ENCODE assay signal across 25 mouse cellular contexts in the genomic region with DNA sequence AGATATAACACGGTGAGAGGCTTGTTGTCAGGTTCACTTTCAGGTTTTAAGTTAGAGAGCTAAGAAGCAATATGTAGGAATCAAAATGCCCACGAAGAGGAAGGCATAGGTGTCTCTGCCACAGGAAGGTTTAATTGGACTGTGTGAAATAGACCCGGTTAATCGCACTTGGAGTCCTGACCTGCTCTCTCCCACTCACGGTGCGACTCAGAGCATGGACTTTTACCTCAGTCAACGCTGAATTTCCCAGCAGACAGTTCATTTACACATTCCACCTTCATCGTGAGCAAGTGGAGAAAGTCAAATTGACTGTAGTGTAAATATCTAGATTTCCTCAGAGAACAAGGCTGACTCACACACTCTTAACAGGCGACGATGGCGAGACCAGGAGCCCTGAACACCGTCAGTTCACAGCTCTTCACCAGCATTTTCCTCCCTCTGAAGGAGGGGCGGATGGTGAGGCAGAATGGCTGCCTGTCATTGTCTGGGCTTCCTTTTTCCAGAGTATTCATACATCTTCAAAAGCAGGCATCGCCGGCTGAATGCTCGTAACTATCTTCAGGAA.
DNase-seq lines count a peak whose midpoint lies in the region; ATAC-seq and TF ChIP-seq lines count a peak whose summit lies in the region.
"Had no signal": no experiment of that assay in that cellular context is flagged by ENCODE, and none has a peak within 500 bp of the region (broad histone marks: within the 10 kb centered on the region; RNA-seq: fewer than 3 reads in every experiment).

No protein-coding gene starts in this region.

- peaks cover 38% of the 10 kb centered on the region for H3K4me1 ChIP-seq in stomach, embryonic 14.5 days (ENCODE audit: control insufficient read depth, insufficient read depth, low read length)
- no peaks in the 10 kb centered on the region; the same call in 1 of the 2 replicates for H3K4me1 ChIP-seq in stomach, postnatal 0 days (replicated peaks; ENCODE audit: control insufficient read depth, insufficient read depth)
- peaks cover 14% of the 10 kb centered on the region for H3K4me1 ChIP-seq in intestine, postnatal 0 days (replicated peaks; ENCODE audit: control insufficient read depth, insufficient read depth, low read length)
- H3K4me1 ChIP-seq: hindbrain, embryonic 10.5 days; limb, embryonic 13.5 days; midbrain, embryonic 10.5 days had no signal

- no peak overlapping the region for H3K9ac ChIP-seq in stomach, embryonic 14.5 days (replicated peaks; ENCODE audit: low read depth, low read length)
- H3K9ac ChIP-seq in stomach, postnatal 0 days (ENCODE audit: low read length) = no peak overlapping the region
- H3K9ac ChIP-seq in intestine, postnatal 0 days (ENCODE audit: low read depth, low read length) = no peak overlapping the region
- H3K9ac ChIP-seq: embryonic facial prominence, embryonic 13.5 days; forebrain, embryonic 12.5 days; limb, embryonic 13.5 days; liver, embryonic 14.5 days; lung, embryonic 15.5 days had no signal

- no peaks in the 10 kb centered on the region for H3K27me3 ChIP-seq in stomach, embryonic 14.5 days (ENCODE audit: control insufficient read depth, insufficient read depth, low read length)
- H3K27me3 ChIP-seq in stomach, postnatal 0 days (ENCODE audit: control insufficient read depth, insufficient read depth, low read length) = no peaks in the 10 kb centered on the region
- H3K27me3 ChIP-seq in intestine, postnatal 0 days (replicated peaks; ENCODE audit: control insufficient read depth, insufficient read depth, low read length) = no peaks in the 10 kb centered on the region
- H3K27me3 ChIP-seq: embryonic facial prominence, embryonic 13.5 days; forebrain, embryonic 12.5 days; limb, embryonic 13.5 days; lung, embryonic 15.5 days had no signal

- H3K4me3 ChIP-seq in layer of hippocampus, adult 2 months = no peak overlapping the region
- no peak overlapping the region for H3K4me3 ChIP-seq in stomach, embryonic 14.5 days (ENCODE audit: low read depth, low read length)
- H3K4me3 ChIP-seq in stomach, postnatal 0 days (ENCODE audit: low read depth, low read length) = no peak overlapping the region
- H3K4me3 ChIP-seq in intestine, postnatal 0 days (ENCODE audit: low read depth, low read length) = no peak overlapping the region
- H3K4me3 ChIP-seq: embryonic facial prominence, embryonic 13.5 days; erythroblast, embryonic 14.5 days; forebrain, embryonic 12.5 days; gastrocnemius, adult 2 months; hindbrain, embryonic 10.5 days; limb, embryonic 13.5 days; lung, embryonic 15.5 days; midbrain, embryonic 10.5 days had no signal

- TF ChIP-seq CTCF in layer of hippocampus, adult 2 months (conservative IDR thresholded peaks at IDR 0.05) = no peak
- TF ChIP-seq CTCF in stomach, postnatal 0 days (IDR thresholded peaks at IDR 0.05; ENCODE audit: low read depth) = no peak
- no peak for TF ChIP-seq CTCF in intestine, postnatal 0 days (IDR thresholded peaks at IDR 0.05; ENCODE audit: low read depth)

- 50% methylated on average over 16 of the region's 16 CpGs for WGBS in stomach, embryonic 14.5 days
- 45% methylated on average over 16 of the region's 16 CpGs for WGBS in stomach, postnatal 0 days
- 38% methylated on average over 16 of the region's 16 CpGs for WGBS in intestine, postnatal 0 days

- no peak for DNase-seq in layer of hippocampus, adult 2 months (ENCODE audit: low spot score in 2 of 2)
- no peak for DNase-seq in layer of hippocampus, postnatal 36 days
- no peak for DNase-seq in stomach, postnatal 0 days (ENCODE audit: low spot score)
- DNase-seq in urinary bladder, postnatal 10 days (ENCODE audit: low spot score) = no peak
- DNase-seq: adrenal gland, postnatal 10 days; cerebellum, adult 2 months; cerebellum, postnatal 25 days; embryo, embryonic 11 days; gastrocnemius, adult 2 months; kidney, adult 2 months; thymus, postnatal 14 days had no signal

- no peak for ATAC-seq in stomach, embryonic 14.5 days (ENCODE audit: insufficient number of reproducible peaks, insufficient read depth, low FRiP score, low read depth)
- no peak for ATAC-seq in stomach, postnatal 0 days (ENCODE audit: low FRiP score, low TSS enrichment)
- ATAC-seq in intestine, postnatal 0 days = peak; percentile 66
- no peak for ATAC-seq in granulocyte monocyte progenitor cell, adult 5-6 weeks (replicated peaks; ENCODE audit: poor library complexity, severe bottlenecking)
- ATAC-seq: activated CD4-positive, CD25-positive, alpha-beta regulatory T cell, adult 4 months; hindbrain, postnatal 0 days had no signal

- peak overlapping the region; percentile 61 for H3K27ac ChIP-seq in layer of hippocampus, adult 2 months
- H3K27ac ChIP-seq in stomach, embryonic 14.5 days (ENCODE audit: low read length) = peak overlapping the region; percentile 73
- H3K27ac ChIP-seq in stomach, postnatal 0 days (replicated peaks) = no peak overlapping the region
- no peak overlapping the region for H3K27ac ChIP-seq in intestine, postnatal 0 days (ENCODE audit: low read depth, low read length)
- H3K27ac ChIP-seq: embryonic facial prominence, embryonic 13.5 days; forebrain, embryonic 12.5 days; gastrocnemius, adult 2 months; hindbrain, embryonic 10.5 days; hindbrain, postnatal 0 days; kidney, postnatal 0 days; limb, embryonic 13.5 days; liver, embryonic 14.5 days; lung, embryonic 15.5 days; midbrain, embryonic 10.5 days had no signal

- no peak overlapping the region for H3K4me2 ChIP-seq in stomach, embryonic 14.5 days (replicated peaks; ENCODE audit: low read depth, low read length)
- H3K4me2 ChIP-seq in stomach, postnatal 0 days (replicated peaks; ENCODE audit: low read depth) = no peak overlapping the region
- H3K4me2 ChIP-seq in intestine, postnatal 0 days (replicated peaks; ENCODE audit: low read depth) = 0 out of 2 replicates have a peak overlapping the region, but pooled peaks have one; percentile 9
- H3K4me2 ChIP-seq: embryonic facial prominence, embryonic 13.5 days; forebrain, embryonic 12.5 days; limb, embryonic 13.5 days; lung, embryonic 15.5 days had no signal

- TF ChIP-seq EP300 in stomach, postnatal 0 days (optimal IDR thresholded peaks at IDR 0.05) = no peak

- H3K36me3 ChIP-seq in stomach, embryonic 14.5 days (ENCODE audit: control insufficient read depth, insufficient read depth, low read length) = no peaks in the 10 kb centered on the region
- no peaks in the 10 kb centered on the region for H3K36me3 ChIP-seq in stomach, postnatal 0 days (ENCODE audit: control insufficient read depth, insufficient read depth, low read length)
- H3K36me3 ChIP-seq in intestine, postnatal 0 days (ENCODE audit: control insufficient read depth, insufficient read depth) = no peaks in the 10 kb centered on the region
- H3K36me3 ChIP-seq: embryonic facial prominence, embryonic 13.5 days; forebrain, embryonic 12.5 days; hindbrain, embryonic 10.5 days; limb, embryonic 13.5 days; lung, embryonic 15.5 days; midbrain, embryonic 10.5 days had no signal

- H3K9me3 ChIP-seq in stomach, embryonic 14.5 days (ENCODE audit: control insufficient read depth, low read depth, low read length) = no peaks in the 10 kb centered on the region
- no peaks in the 10 kb centered on the region for H3K9me3 ChIP-seq in stomach, postnatal 0 days (ENCODE audit: control insufficient read depth, low read length)
- H3K9me3 ChIP-seq in intestine, postnatal 0 days (ENCODE audit: control insufficient read depth) = no peaks in the 10 kb centered on the region
- H3K9me3 ChIP-seq: embryonic facial prominence, embryonic 13.5 days; forebrain, embryonic 12.5 days; hindbrain, embryonic 10.5 days; limb, embryonic 13.5 days; lung, embryonic 15.5 days; midbrain, embryonic 10.5 days had no signal

Comparison
In these comparisons a context has a peak if more than half of its experiments do, and no peak if none do; other contexts are left out.
1. H3K27ac ChIP-seq: peak in layer of hippocampus, adult 2 months (single experiment) and stomach, embryonic 14.5 days (single experiment); none in stomach, postnatal 0 days (single experiment) and intestine, postnatal 0 days (single experiment).